In the genomic region with DNA sequence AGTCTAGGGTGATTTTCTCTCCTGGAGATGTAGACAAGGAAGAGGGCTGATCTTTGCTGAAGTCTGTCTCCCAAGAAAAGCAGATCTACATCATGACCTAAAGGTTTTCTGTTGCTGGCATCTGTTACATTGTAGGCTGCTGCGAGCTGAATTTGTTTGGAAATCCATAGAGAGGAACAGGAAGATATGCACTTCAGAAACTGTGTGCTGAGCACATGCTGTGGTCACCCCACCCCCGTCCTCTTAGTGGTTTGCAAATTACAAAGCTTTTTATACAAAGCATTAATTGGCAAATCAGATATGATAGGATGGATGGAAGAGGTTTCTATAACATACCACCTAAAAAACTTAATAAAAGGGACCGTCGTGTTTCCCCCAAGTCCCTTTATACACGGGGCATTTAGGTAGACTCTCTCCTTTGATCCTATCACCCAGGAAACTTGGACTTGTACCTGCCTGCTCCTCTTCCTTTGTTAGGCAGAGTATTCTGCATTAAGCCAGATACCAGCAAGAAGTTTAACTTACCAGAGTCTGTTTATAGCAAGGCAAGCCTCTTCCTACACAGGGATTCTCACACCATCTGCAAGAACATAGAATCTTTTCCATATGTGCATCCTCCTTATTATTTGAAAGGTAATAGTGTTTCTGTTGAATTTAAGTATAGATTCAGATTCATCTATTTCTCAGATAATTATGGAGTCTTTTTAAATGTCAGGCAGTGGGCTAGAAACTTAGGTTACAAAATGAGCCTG, we compare ENCODE assay signal across 28 mouse cellular contexts.
"Had no signal": no experiment of that assay in that cellular context is flagged by ENCODE, and none has a peak within 500 bp of the region (broad histone marks: within the 10 kb centered on the region; RNA-seq: fewer than 3 reads in every experiment).

No protein-coding gene starts in this region.

- H3K4me3 ChIP-seq: gastrocnemius, adult 2 months; heart, adult 2 months; heart, embryonic 13.5 days; heart, embryonic 15.5 days; hindbrain, embryonic 10.5 days; hindbrain, embryonic 12.5 days; intestine, embryonic 15.5 days; kidney, embryonic 15.5 days; left cerebral cortex, adult 2 months; limb, embryonic 10.5 days; limb, embryonic 12.5 days; liver, embryonic 13.5 days; liver, embryonic 15.5 days had no signal

- H3K27me3 ChIP-seq: heart, embryonic 13.5 days; heart, embryonic 15.5 days; hindbrain, embryonic 12.5 days; intestine, embryonic 15.5 days; kidney, embryonic 15.5 days; limb, embryonic 12.5 days; liver, embryonic 13.5 days; liver, embryonic 15.5 days had no signal

- H3K27ac ChIP-seq: gastrocnemius, adult 2 months; heart, adult 2 months; heart, embryonic 13.5 days; heart, embryonic 15.5 days; hindbrain, embryonic 10.5 days; hindbrain, embryonic 12.5 days; hindbrain, embryonic 14.5 days; intestine, embryonic 15.5 days; kidney, embryonic 15.5 days; kidney, postnatal 0 days; left cerebral cortex, adult 2 months; limb, embryonic 12.5 days; liver, embryonic 13.5 days; liver, embryonic 15.5 days had no signal

- DNase-seq: gastrocnemius, adult 2 months; gastrocnemius, postnatal 10 days; gastrocnemius, postnatal 25 days; heart, adult 2 months; heart, postnatal 14 days; heart, postnatal 36 days; kidney, adult 18-20 months; kidney, adult 9 months; kidney, postnatal 14 days; kidney, postnatal 36 days; layer of hippocampus, adult 9-11 months; liver; liver, embryonic 13.5 days had no signal

- H3K36me3 ChIP-seq: heart, embryonic 13.5 days; heart, embryonic 15.5 days; hindbrain, embryonic 10.5 days; hindbrain, embryonic 12.5 days; intestine, embryonic 15.5 days; kidney, embryonic 15.5 days; limb, embryonic 10.5 days; limb, embryonic 12.5 days; liver, embryonic 13.5 days; liver, embryonic 15.5 days had no signal

- H3K9me3 ChIP-seq: heart, embryonic 13.5 days; heart, embryonic 15.5 days; hindbrain, embryonic 10.5 days; hindbrain, embryonic 12.5 days; intestine, embryonic 15.5 days; kidney, embryonic 15.5 days; limb, embryonic 10.5 days; limb, embryonic 12.5 days; liver, embryonic 13.5 days; liver, embryonic 15.5 days had no signal

- ATAC-seq: hindbrain, embryonic 16.5 days; inflammation-experienced regulatory T-cells, adult 6 months; intestine, embryonic 15.5 days; intestine, postnatal 0 days had no signal

- H3K4me1 ChIP-seq: heart, embryonic 15.5 days; hindbrain, embryonic 10.5 days; hindbrain, embryonic 12.5 days; intestine, embryonic 15.5 days; kidney, embryonic 15.5 days; limb, embryonic 10.5 days; limb, embryonic 12.5 days; liver, embryonic 15.5 days had no signal
